Mouse (Mus musculus): ENCODE measurements around the gene Rhox4f.
"Not testable (repeated sequence)": the region's sequence is repeated elsewhere in the genome, so short reads cannot be mapped to it uniquely, and the experiment has no call there.

DNA sequence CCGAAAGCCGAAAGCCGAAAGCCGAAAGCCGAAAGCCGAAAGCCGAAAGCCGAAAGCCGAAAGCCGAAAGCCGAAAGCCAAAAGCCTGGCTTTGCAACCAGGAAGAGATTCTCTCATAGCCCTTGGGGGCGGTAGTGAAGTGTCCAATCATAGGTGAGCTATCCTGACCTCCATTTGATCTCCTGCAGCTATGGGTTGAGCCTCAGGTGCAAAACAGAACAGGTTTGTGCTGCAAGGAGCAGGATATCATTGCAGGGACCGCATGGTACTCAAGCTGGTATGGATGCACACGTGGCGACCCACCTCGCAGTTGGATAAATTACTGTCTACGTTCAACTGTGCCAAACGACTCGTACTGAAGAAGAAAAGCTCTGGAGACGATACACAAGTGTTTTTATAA, 43.7 kb upstream of the Rhox4f start, which contains the start of gene Rhox4g:
- TF ChIP-seq CTCF (conservative IDR thresholded peaks at IDR 0.05; ENCODE audit: insufficient read depth, insufficient read length, low read depth, low read length); POLR2A (IDR thresholded peaks at IDR 0.05; ENCODE audit: low read depth, low read length): not testable (repeated sequence)

All from kidney, adult 2 months (tissue).